Mouse (Mus musculus) liver, postnatal 0 days (tissue): ENCODE data around the gene Cyp4b1. TPM values are rescaled to one million over a fixed set of nuclear protein-coding genes. Genes with fewer than 3 reads are reported as not detected.
"Not testable (repeated sequence)": the region's sequence is repeated elsewhere in the genome, so short reads cannot be mapped to it uniquely, and the experiment has no call there.

ENCODE experiments used
- ATAC-seq: fragments of 200-750 bp; cut with Nextera tagmentation; 2 replicates; pipeline ENCODE4 v1.8.0; 2017; ENCODE audit warnings: mild to moderate bottlenecking, moderate library complexity
- DNase-seq: peaks from one replicate; pipeline ENCODE4 v3.0.0-alpha.2; 2016
- H3K27ac ChIP-seq: fragments of 300-500 bp; sonication (generic); 2 replicates; pipeline ENCODE4 v1.5.1; 2014; ENCODE audit warnings: antibody characterized with exemption, moderate library complexity, mild to moderate bottlenecking, low read depth
- H3K27me3 ChIP-seq: fragments of 300-500 bp; sonication (generic); 2 replicates; pipeline ENCODE4 v1.6.1; 2014; ENCODE audit warnings: low read length, control low read depth, mixed read lengths; ENCODE audit not compliant: insufficient read depth
- H3K36me3 ChIP-seq: fragments of 300-500 bp; sonication (generic); replicated peaks from 2 replicates; pipeline ENCODE4 v1.6.1; 2014; ENCODE audit warnings: mild to moderate bottlenecking, control low read depth, low read length, moderate library complexity, mixed read lengths; ENCODE audit not compliant: insufficient read depth
- H3K4me1 ChIP-seq: fragments of 300-500 bp; sonication (generic); 2 replicates; pipeline ENCODE4 v1.6.1; 2014; ENCODE audit warnings: antibody characterized with exemption, mild to moderate bottlenecking, control low read depth; ENCODE audit not compliant: insufficient read depth
- H3K4me2 ChIP-seq: fragments of 300-500 bp; sonication (generic); 2 replicates; pipeline ENCODE4 v1.6.1; 2014; ENCODE audit warnings: low read depth, mild to moderate bottlenecking, low read length, moderate library complexity, mixed read lengths
- H3K4me3 ChIP-seq: fragments of 300-500 bp; sonication (generic); 2 replicates; pipeline ENCODE4 v1.5.1; 2014; ENCODE audit warnings: low read depth, low read length
- H3K9ac ChIP-seq: fragments of 300-500 bp; sonication (generic); replicated peaks from 2 replicates; pipeline ENCODE4 v1.6.1; 2014; ENCODE audit warnings: mild to moderate bottlenecking, moderate library complexity
- H3K9me3 ChIP-seq: fragments of 300-500 bp; sonication (generic); 2 replicates; pipeline ENCODE4 v1.6.1; 2016; ENCODE audit warnings: mild to moderate bottlenecking, control low read depth, low read length, mixed read lengths
- CTCF ChIP-seq: sonication (generic); IDR thresholded peaks from 2 replicates; pipeline ENCODE4 v1.5.1; 2016; ENCODE audit warnings: antibody characterized with exemption, low read depth
- EP300 ChIP-seq: IDR thresholded peaks from 2 replicates; pipeline ENCODE4 v1.6.1; 2016; ENCODE audit warnings: antibody characterized with exemption, low read depth, mild to moderate bottlenecking
- WGBS: fragments of 180-500 bp; shearing (Covaris S2); extraction: QIAGEN DNeasy Blood & Tissue Kit; methylation state at CpG from one replicate; pipeline ENCODE4 v1.1.7; 2014; ENCODE audit not compliant: insufficient replicate concordance; 5-methylcytosine and 5-hydroxymethylcytosine counted together
- polyA plus RNA-seq: library from polyadenylated mRNA; unstranded; fragments of >200 nt; fragmentation: Nextera tagmentation; extraction: Ambion mirVana; gene quantifications from 2 replicates; pipeline ENCODE4 v1.2.1, GENCODE M21; 2015

Gene Cyp4b1
- 10.5 and 12.6 TPM in 2 replicates for polyA plus RNA-seq

DNA sequence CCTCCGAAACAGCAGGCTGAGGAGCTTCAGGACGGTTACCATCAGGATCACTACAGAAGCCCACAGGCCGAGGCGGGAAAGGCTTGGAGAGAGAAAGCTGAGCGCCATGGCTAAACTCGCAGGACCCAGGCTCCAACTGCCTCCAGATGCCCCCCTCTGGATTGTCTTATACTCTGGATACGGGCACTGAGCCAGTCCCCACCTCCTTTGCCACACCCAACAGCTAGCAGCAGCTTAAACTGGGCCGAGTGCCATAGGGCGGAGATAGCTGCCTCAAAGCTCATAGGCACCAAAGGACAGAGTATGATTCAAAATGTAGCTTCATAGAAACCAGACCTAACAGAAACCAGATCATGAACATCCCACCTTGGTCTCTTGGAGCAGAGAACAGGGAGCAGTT is at the start of gene Cyp4b1:
TSS of gene Cyp4b1 (minus strand) at position 144 of the 400 bp plus-strand sequence.
- H3K4me2 ChIP-seq, result no peak within 1 kb of the TSS
- WGBS, result 63% methylated on average over 9 of the region's 9 CpGs
- H3K36me3 ChIP-seq, result no peaks in the 10 kb centered on the region
- no peak within 1 kb of the TSS for H3K4me3 ChIP-seq
- ATAC-seq (peak; percentile 72), DNase-seq (peak; percentile 76)
- H3K9ac ChIP-seq, result no peak within 1 kb of the TSS
- H3K9me3 ChIP-seq, result no peaks in the 10 kb centered on the region
- TF ChIP-seq EP300 (no peak), CTCF (no peak)
- no peaks in the 10 kb centered on the region for H3K27me3 ChIP-seq
- no peak within 1 kb of the TSS for H3K27ac ChIP-seq
- no peaks in the 10 kb centered on the region for H3K4me1 ChIP-seq

DNA sequence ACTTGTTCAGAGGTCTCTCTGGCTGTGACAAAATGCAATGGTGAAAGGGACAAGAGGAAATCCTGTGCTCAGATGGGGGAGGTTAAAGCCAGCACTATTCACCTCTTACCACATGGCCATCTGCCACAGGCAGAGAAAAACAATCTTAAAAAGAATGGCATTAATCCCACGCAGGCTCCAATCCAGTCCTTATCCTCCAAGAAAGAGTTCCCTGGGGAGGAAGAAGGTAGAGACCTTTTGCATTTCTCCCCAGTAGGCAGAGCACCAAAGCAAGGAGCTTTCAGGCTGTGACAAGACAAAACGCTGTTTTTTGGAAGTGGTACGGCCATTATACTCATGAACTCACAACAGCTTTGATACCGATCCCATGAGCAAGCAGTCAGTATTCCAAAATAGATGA is 38.8 kb upstream of the Cyp4b1 start:
- no peak for ATAC-seq

GRCm38 (mm10) chr4:115659190-115659589 is 11.7 kb upstream of the Cyp4b1 start:
- H3K9me3 ChIP-seq, result no peaks in the 10 kb centered on the region
- no peaks in the 10 kb centered on the region for H3K4me1 ChIP-seq
- no peak overlapping the region for H3K9ac ChIP-seq
- DNase-seq (no peak), ATAC-seq (peak; percentile 76)
- no peaks in the 10 kb centered on the region for H3K27me3 ChIP-seq
- TF ChIP-seq CTCF (no peak), EP300 (peak; percentile 32; the same call in 1 of the 2 replicates)
- no peak overlapping the region for H3K27ac ChIP-seq
- no peak overlapping the region for H3K4me3 ChIP-seq
- no peak overlapping the region for H3K4me2 ChIP-seq
- no peaks in the 10 kb centered on the region for H3K36me3 ChIP-seq

More for the DNA sequence above, 38.8 kb upstream of the Cyp4b1 start:
- TF ChIP-seq CTCF (no peak), EP300 (no peak)
- H3K9ac ChIP-seq, result no peak overlapping the region
- H3K36me3 ChIP-seq, result no peaks in the 10 kb centered on the region
- H3K4me3 ChIP-seq, result no peak overlapping the region
- no peaks in the 10 kb centered on the region for H3K9me3 ChIP-seq
- H3K4me1 ChIP-seq, result no peaks in the 10 kb centered on the region; the same call in 1 of the 2 replicates
- no peak for DNase-seq
- WGBS, result 59% methylated on average over 4 of the region's 4 CpGs
- H3K4me2 ChIP-seq, result no peak overlapping the region
- H3K27ac ChIP-seq, result no peak overlapping the region
- H3K27me3 ChIP-seq, result no peaks in the 10 kb centered on the region

DNA sequence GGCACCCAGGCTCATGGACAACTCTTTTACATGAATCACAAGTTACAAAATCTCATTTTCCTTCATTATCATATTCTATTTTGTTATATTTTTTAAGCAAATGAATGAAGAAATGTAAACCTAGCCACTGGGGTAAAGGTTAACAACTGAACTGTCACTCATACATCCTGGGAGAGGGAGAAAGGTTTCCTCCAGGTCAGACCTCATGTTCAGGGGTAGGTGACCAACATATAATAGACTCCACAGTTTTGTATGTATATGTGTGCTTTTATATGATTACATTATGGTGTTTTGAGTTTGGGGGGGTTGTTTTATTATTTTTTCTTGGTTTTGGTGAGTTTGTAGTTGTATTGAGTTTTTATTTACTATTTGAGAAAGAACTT is 10.3 kb upstream of the Cyp4b1 start:
- TF ChIP-seq CTCF, result no peak
- TF ChIP-seq EP300, result no peak
- no peaks in the 10 kb centered on the region for H3K9me3 ChIP-seq
- no peaks in the 10 kb centered on the region for H3K36me3 ChIP-seq
- H3K4me1 ChIP-seq, result no peaks in the 10 kb centered on the region
- H3K9ac ChIP-seq, result no peak overlapping the region
- ATAC-seq, result peak; percentile 39; the same call in 1 of the 2 replicates
- H3K4me2 ChIP-seq, result peak overlapping the region; percentile 76; the same call in 1 of the 2 replicates
- no peak overlapping the region for H3K4me3 ChIP-seq
- no peaks in the 10 kb centered on the region for H3K27me3 ChIP-seq
- no peak overlapping the region for H3K27ac ChIP-seq
- DNase-seq, result no peak

- peak overlapping the region; percentile 41 for H3K4me3 ChIP-seq
- TF ChIP-seq CTCF (no peak), EP300 (no peak)
- peak; percentile 49 for DNase-seq
- no peaks in the 10 kb centered on the region for H3K9me3 ChIP-seq
- no peak overlapping the region for H3K27ac ChIP-seq
- no peaks in the 10 kb centered on the region for H3K4me1 ChIP-seq
- peak overlapping the region; percentile 27; the same call in 1 of the 2 replicates for H3K9ac ChIP-seq
- 2% methylated on average over 34 of the region's 34 CpGs for WGBS
- H3K4me2 ChIP-seq, result peak overlapping the region; percentile 76
- ATAC-seq, result peak; percentile 74
- no peaks in the 10 kb centered on the region for H3K36me3 ChIP-seq
- no peaks in the 10 kb centered on the region for H3K27me3 ChIP-seq
These were observed 9.8 kb upstream of the Cyp4b1 start for GRCm38 (mm10) chr4:115657104-115657866.

- not testable (repeated sequence) for ATAC-seq, H3K4me3 ChIP-seq, H3K4me2 ChIP-seq, H3K9me3 ChIP-seq, H3K27me3 ChIP-seq, DNase-seq, H3K36me3 ChIP-seq, H3K9ac ChIP-seq, H3K4me1 ChIP-seq, H3K27ac ChIP-seq
- WGBS, result 30% methylated on average over 1 of the region's 1 CpGs
These were observed 9.0 kb upstream of the Cyp4b1 start for GRCm38 (mm10) chr4:115656535-115656922.

GRCm38 (mm10) chr4:115655841-115656534 is 8.5 kb upstream of the Cyp4b1 start:
- not testable (repeated sequence) for H3K27me3 ChIP-seq, H3K4me3 ChIP-seq, ATAC-seq, H3K4me2 ChIP-seq, H3K9ac ChIP-seq, H3K36me3 ChIP-seq, DNase-seq, H3K27ac ChIP-seq, H3K9me3 ChIP-seq, H3K4me1 ChIP-seq
- WGBS, result 49% methylated on average over 7 of the region's 7 CpGs
